Mouse (Mus musculus) testis, adult 2 months (tissue): ENCODE results near the gene Tpcn2.

Experiments used
- CTCF ChIP-seq: fragments of 200-500 bp; IDR thresholded peaks from 2 replicates; pipeline ENCODE4 v1.5.1; 2012; ENCODE audit warnings: low read depth, mild to moderate bottlenecking, inconsistent platforms, low read length, moderate library complexity; ENCODE audit not compliant: control insufficient read depth, insufficient read depth, insufficient replicate concordance
- POLR2A ChIP-seq: fragments of 200-500 bp; IDR thresholded peaks from 2 replicates; pipeline ENCODE4 v1.6.1; 2012; ENCODE audit warnings: low read depth, mild to moderate bottlenecking, inconsistent platforms, low read length, moderate library complexity; ENCODE audit not compliant: control insufficient read depth

DNA sequence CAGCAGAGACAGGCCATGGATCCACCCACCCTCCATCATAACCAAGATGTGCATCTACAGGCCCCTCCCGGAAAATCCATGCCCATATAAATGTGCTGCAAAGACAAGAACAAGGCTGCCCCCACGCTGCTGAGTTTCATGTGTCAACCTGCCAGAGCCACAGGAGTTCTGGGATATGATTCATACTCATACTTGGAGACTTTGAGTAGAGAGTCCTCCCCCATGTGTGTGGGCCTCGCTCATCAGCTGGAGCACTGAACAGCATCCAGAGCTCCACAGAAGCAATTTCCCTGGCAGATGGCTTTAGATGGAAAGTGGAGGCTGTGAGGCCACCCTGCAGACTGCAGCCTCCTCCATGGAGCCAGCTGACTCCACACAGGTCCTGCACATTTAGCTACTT lies 86.8 kb downstream of the Tpcn2 start:
- TF ChIP-seq POLR2A (no peak), CTCF (no peak)
